Mouse (Mus musculus): Measurements from ENCODE around the gene Lst1.

Lst1 gene

DNA sequence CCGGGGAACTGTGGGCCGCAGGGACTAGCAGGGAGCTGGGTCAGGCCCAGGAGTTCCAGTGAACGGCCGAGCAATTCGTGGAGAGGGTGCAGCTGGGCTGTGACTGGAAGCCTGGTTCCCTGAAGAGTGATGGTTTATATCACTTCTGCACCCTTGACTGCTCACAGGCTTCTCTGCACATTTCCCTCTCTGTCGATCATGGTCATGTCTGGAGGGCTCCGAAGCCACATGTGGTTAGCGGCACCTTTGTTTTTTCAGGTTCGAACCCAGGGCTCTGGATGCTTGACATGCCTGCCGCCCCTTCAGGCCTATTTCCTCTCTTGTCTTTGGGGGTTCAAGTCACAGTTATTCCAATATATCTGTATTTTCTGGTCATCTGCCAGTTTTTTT is 17.1 kb upstream of the Lst1 start:
- no peak for DNase-seq

DNA sequence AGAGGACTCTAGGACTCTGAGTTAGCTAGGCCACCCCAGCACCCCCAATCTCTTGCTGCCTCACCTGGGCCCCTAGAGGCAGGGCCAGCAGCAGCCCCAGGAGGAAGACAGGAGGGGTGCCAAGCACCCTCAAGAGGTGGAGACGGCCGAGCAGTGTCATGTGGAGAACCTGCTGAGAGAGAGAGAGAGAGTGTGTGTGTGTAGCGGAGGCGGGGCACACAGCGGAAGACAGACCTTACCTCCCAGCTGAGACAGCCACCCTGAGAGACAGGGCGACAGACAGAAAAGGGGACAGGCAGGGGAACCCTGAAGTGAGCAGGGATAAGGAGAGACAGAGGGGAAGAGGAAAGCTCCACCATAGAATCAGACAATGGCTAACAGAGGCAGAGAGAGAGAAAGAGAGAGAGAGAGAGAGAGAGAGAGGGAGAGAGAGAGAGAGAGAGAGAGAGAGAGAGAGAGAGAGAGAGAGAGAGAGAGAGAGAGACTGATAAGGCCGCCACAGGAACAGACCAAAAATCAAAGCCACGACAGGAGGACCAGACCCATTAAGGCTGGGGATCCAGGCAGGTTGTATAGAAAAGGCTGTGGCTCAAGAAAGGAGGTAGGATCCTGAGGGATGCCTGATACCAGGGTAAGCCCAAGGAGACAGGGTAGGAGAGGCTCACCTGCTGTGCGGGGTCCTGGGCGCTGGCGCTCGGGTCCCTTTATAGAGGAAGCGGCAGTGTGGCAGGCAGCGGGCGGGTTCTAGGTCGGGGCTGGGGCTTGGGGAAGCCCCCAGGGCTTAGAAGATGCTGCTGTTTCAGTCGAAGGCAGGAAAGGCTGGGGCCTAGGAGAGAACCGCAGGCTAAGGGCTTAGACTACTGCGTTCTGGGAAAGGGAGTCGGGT is 16.5 kb upstream of the Lst1 start, which contains the start of gene Lta:
Gene Lta, minus strand, starts transcription at position 858 of the 886 bp plus-strand sequence.
- no peak for DNase-seq

GRCm38 (mm10) chr17:35202442-35202841 is 14.2 kb upstream of the Lst1 start:
- no peak for DNase-seq

DNA sequence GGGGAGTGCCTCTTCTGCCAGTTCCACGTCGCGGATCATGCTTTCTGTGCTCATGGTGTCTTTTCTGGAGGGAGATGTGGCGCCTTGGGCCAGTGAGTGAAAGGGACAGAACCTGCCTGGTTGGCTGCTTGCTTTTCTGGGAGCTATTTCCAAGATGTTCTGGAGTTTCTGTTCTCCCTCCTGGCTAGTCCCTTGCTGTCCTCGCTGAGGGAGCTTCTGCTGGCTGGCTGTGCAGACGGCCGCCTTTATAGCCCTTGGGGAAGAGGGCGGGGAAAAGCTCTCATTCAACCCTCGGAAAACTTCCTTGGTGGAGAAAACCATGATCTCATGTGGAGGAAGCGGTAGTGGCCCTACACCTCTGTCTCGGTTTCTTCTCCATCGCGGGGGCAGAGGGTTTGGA is 13.5 kb upstream of the Lst1 start, which contains the start of gene Tnf:
Gene Tnf, minus strand, starts transcription at position 221 of the 400 bp plus-strand sequence.
- DNase-seq: no peak

DNA sequence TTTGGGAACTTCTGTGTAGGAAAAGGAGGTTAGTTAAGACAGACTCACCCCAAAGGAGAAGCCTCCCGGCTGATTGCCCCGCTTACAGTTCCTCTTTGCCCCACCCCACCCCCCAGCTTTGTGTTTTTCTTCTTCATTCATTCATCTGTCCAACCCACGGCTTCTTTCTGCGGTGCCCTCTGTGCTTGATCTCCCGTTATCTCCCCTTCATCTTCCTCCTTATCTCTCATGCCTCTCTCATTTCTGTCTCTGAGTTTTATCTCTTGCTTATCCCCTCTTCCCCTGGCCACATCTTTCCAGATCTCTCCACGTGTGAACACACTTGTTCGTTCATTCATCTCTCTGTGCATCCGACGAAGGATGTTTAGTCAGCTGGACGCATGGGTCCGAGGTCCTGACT is 12.9 kb upstream of the Lst1 start:
- no peak for DNase-seq

- no peak for DNase-seq
Observed at GRCm38 (mm10) chr17:35200398-35200797, 12.2 kb upstream of the Lst1 start.

- no peak for DNase-seq
Observed at GRCm38 (mm10) chr17:35198946-35199345, 10.7 kb upstream of the Lst1 start.

- DNase-seq: no peak
Observed at GRCm38 (mm10) chr17:35198029-35198428, 9.8 kb upstream of the Lst1 start.

DNA sequence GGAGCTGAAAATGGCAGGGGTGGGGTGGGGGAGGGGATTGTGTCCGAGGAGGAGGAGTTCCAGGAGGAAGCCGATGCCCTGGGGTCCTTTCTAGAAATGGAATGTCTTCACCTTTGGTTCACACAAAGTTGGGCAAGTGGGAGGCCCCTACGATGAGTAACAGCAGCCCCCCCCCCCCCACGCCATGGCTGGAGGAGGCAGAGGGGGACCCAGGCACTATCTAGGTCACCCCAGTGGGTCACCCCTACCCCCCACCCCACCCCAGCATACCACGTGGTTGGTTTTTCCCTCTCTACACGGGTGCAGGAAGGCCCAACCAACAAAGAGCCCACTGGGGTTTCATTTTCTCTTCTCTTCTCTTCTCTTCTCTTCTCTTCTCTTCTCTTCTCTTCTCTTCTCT is 8.9 kb upstream of the Lst1 start:
- no peak for DNase-seq

- no peak for DNase-seq
Observed at GRCm38 (mm10) chr17:35196321-35196641, 8.0 kb upstream of the Lst1 start.

DNA sequence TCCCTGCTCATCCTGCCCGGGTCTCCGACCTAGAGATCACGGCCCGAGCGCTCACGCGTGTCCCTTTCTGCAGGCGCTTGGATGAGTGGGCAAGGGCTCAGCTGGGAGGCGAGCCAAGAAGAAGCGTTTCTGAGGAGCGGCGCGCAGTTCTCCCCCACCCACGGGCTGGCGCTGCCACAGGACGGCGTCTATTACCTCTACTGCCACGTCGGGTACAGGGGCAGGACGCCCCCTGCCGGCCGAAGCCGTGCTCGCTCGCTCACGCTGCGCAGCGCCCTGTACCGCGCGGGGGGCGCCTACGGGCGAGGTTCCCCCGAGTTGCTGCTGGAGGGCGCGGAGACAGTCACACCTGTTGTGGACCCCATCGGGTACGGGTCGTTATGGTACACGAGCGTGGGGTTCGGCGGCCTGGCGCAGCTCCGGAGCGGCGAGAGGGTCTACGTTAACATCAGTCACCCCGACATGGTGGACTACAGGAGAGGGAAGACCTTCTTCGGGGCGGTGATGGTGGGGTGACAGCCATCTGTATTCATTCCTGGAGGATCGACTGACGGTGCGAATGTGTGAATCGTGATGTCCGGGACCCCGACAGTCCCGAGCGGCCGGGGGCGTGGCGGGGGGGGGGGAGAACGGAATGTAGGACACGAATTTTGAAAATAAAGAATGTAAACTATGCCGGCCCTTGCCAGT is 7.5 kb upstream of the Lst1 start:
- peak; percentile 45 for DNase-seq

DNA sequence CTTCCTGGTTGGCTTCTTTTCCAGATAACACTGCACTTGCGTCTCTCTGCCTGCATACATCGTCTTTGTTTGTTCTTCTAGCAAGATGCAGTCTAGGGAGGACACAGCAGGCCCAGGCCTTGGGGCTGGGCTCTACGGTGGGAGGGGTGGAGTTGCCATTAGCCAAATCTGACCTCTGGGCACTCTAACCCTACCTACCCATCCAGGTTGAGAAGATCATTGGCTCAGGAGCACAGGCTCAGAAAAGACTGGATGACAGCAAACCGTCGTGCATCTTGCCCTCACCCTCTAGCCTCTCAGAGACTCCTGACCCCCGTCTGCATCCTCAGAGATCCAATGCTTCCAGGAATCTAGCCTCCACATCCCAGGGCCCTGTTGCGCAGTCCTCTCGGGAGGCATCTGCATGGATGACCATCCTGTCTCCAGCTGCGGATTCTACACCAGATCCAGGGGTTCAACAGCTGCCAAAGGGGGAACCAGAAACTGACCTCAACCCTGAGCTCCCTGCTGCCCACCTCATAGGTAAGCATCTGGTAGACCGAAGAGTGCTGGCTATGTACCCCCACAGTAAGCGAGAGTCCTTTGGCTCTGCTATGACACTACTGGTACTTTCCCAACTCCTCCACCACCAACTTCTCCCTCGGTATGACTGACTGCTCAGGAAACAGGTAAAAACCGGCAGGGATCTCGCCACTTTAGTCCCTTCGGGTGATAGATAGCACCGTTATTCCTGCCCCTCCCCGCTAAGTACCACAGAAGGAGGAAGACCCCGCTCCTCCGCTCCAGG is 6.8 kb upstream of the Lst1 start:
- DNase-seq: no peak

- no peak for DNase-seq
Observed at GRCm38 (mm10) chr17:35193881-35194843, 5.9 kb upstream of the Lst1 start, which contains the start of gene Ltb. Gene Ltb, plus strand, starts transcription at chr17:35194439.

DNA sequence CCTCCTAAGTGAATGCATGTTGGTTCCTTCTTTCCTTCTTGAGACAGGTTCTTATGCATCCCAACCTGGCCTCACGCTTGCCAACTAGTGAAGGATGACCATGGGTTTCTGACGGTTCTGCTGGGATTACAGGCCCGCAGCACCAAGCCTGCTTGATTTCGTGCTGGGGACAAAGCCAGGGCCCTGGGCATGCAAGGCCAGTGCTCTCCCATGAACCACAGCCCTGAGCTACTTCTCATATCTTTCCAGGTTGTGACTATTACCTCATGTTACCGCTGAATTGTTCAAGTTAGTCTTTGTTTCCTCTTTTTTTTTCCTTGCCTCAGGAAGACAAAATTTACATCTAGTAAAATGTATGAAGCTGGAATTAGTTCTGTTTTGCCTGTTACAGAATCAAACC is 4.7 kb upstream of the Lst1 start:
- no peak for DNase-seq

GRCm38 (mm10) chr17:35191723-35192122 is 3.5 kb upstream of the Lst1 start:
- DNase-seq: no peak

DNA sequence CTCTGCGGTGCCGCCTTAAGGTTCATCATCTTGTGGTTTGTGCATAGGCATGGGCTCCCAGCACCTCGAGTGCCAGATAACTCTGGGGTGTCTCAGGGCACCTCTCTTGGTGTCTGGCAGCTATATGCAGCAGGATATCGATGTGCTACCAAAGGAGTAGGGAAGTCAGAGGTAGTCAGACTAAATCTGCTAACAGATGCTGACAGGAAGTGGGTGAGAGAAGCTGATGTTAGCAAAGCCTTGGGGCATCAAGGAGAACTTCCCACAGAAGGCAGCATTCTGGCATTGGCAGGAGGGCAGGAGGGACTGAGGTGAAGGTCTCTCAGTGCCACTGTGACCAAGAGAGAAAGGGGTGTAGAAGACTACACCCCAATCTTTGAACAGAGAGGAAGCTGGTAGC is 1.9 kb upstream of the Lst1 start:
- DNase-seq: no peak

- DNase-seq: no peak
Observed at GRCm38 (mm10) chr17:35189186-35189585, 947 bp upstream of the Lst1 start.

- DNase-seq: no peak
Observed at GRCm38 (mm10) chr17:35187345-35187744, 894 bp downstream of the Lst1 start.

GRCm38 (mm10) chr17:35186681-35187080 is 1.6 kb downstream of the Lst1 start:
- DNase-seq: no peak

- DNase-seq: no peak
Observed at GRCm38 (mm10) chr17:35185639-35186611, 2.3 kb downstream of the Lst1 start.

- no peak for DNase-seq
Observed at GRCm38 (mm10) chr17:35180093-35180492, 8.1 kb downstream of the Lst1 start.
